Mouse (Mus musculus) embryo, embryonic 11 days (tissue): Measurements from ENCODE around the gene Rcor3.
A peak's percentile ranks its signal among the peaks of the same experiment; 100 is the strongest.

ENCODE experiments used
- DNase-seq: peaks from one replicate; pipeline ENCODE4 v3.0.0-alpha.2; 2015

The Rcor3 gene

GRCm38 (mm10) chr1:192137926-192138910, at the start of gene Rcor3:
TSS of gene Rcor3 (minus strand) at chr1:192138062.
- peak; percentile 92 for DNase-seq

- DNase-seq = no peak
Measured at GRCm38 (mm10) chr1:192181696-192182257, 43.9 kb upstream of the Rcor3 start.

- no peak for DNase-seq
Measured at GRCm38 (mm10) chr1:192179877-192180276, 42.0 kb upstream of the Rcor3 start.

- no peak for DNase-seq
Measured at GRCm38 (mm10) chr1:192171477-192171876, 33.6 kb upstream of the Rcor3 start.

- DNase-seq = no peak
Measured at GRCm38 (mm10) chr1:192151179-192151578, 13.3 kb upstream of the Rcor3 start.

- no peak for DNase-seq
Measured at GRCm38 (mm10) chr1:192140313-192140712, 2.5 kb upstream of the Rcor3 start.

- no peak for DNase-seq
Measured at GRCm38 (mm10) chr1:192137291-192137925, 454 bp downstream of the Rcor3 start.

- peak; percentile 90 for DNase-seq
Measured at GRCm38 (mm10) chr1:192136561-192137290, 1.1 kb downstream of the Rcor3 start.

- no peak for DNase-seq
Measured at GRCm38 (mm10) chr1:192130202-192130601, 7.7 kb downstream of the Rcor3 start.

- no peak for DNase-seq
Measured at GRCm38 (mm10) chr1:192128343-192128742, 9.5 kb downstream of the Rcor3 start.

GRCm38 (mm10) chr1:192125761-192126160, 12.1 kb downstream of the Rcor3 start:
- DNase-seq = no peak

GRCm38 (mm10) chr1:192116262-192116661, 21.6 kb downstream of the Rcor3 start:
- DNase-seq = no peak

- no peak for DNase-seq
Measured at GRCm38 (mm10) chr1:192115378-192115777, 22.5 kb downstream of the Rcor3 start.

- no peak for DNase-seq
Measured at GRCm38 (mm10) chr1:192109169-192109568, 28.7 kb downstream of the Rcor3 start.

- peak; percentile 59 for DNase-seq
Measured at GRCm38 (mm10) chr1:192107352-192107751, 30.5 kb downstream of the Rcor3 start.

- DNase-seq = no peak
Measured at GRCm38 (mm10) chr1:192105902-192106389, 31.9 kb downstream of the Rcor3 start.

- DNase-seq = no peak
Measured at GRCm38 (mm10) chr1:192104021-192104420, 33.8 kb downstream of the Rcor3 start.

- no peak for DNase-seq
Measured at GRCm38 (mm10) chr1:192103176-192103575, 34.7 kb downstream of the Rcor3 start.

- no peak for DNase-seq
Measured at GRCm38 (mm10) chr1:192101359-192101758, 36.5 kb downstream of the Rcor3 start.

GRCm38 (mm10) chr1:192100742-192101141, 37.1 kb downstream of the Rcor3 start:
- DNase-seq = no peak

- DNase-seq = no peak
Measured at GRCm38 (mm10) chr1:192095626-192096025, 42.2 kb downstream of the Rcor3 start.

GRCm38 (mm10) chr1:192094451-192095170, 43.3 kb downstream of the Rcor3 start:
- DNase-seq = peak; percentile 77
